Mouse (Mus musculus): ENCODE results near the gene Olfr808. TPM values are rescaled to one million over a fixed set of nuclear protein-coding genes. Genes with fewer than 3 reads are reported as not detected.

Gene Olfr808
- polyA plus RNA-seq (2014; fragmentation: Nextera tagmentation; extraction: Ambion mirVana): not detected in 2 replicates

DNA sequence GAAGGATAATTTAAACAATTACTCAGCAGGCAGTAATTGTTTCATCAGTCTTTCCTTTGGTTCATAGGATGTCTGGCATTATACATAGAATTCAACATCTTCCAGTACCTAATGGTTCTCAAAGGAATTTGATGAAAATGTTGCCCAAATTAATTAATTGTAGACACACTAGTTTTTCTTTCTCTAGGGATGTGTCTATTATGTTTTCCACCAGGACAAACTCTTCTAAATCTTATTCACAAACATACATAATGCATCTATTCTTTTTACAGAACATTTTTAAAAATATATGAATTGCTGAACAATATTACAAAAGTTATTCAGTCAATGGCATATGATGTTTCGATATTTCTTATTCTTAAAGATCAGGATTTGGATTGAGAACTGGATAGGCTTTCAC is at the start of gene Olfr808:
Gene Olfr808, plus strand, starts transcription at position 301 of the 400 bp plus-strand sequence.
- Histone ChIP-seq H3K4me1 (ENCODE audit: control insufficient read depth, insufficient read depth, low read length) (no peaks in the 10 kb centered on the region), H3K4me2 (ENCODE audit: low read depth, low read length) (no peak within 1 kb of the TSS), H3K9ac (replicated peaks; ENCODE audit: low read depth, low read length) (no peak within 1 kb of the TSS), H3K36me3 (ENCODE audit: control insufficient read depth, insufficient read depth, low read length) (no peaks in the 10 kb centered on the region), H3K4me3 (ENCODE audit: low read depth, low read length) (no peak within 1 kb of the TSS), H3K9me3 (ENCODE audit: control insufficient read depth, low read length) (no peaks in the 10 kb centered on the region), H3K27me3 (ENCODE audit: control insufficient read depth, insufficient read depth, low read length) (no peaks in the 10 kb centered on the region), H3K27ac (ENCODE audit: low read depth, low read length) (no peak within 1 kb of the TSS)
- WGBS: 97% methylated on average over 1 of the region's 1 CpGs
- ATAC-seq (ENCODE audit: low read depth): no peak

DNA sequence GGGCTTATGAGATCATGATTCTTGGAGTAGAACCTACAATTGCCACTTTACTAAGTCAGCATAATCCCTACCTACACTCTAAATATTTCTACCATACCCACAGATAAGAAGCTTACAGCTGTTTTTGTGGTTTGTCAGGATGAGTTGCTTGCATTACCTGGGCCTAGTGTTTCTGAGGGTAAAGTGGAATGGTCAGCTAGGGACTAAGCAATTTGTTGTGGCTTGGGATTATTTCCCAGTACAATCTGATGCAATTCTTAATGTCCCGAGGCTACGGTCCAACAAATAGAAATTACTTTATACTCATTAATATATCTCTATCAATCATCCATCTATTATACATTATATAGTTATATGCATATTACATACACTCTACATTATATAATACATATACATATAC is 36.0 kb upstream of the Olfr808 start, which contains the start of gene Olfr805:
Gene Olfr805, minus strand, starts transcription at position 101 of the 400 bp plus-strand sequence.
- no peak within 1 kb of the TSS for H3K4me2 ChIP-seq (ENCODE audit: low read depth, low read length)
- no peak within 1 kb of the TSS for H3K27ac ChIP-seq (ENCODE audit: low read depth, low read length)
- H3K27me3 ChIP-seq (ENCODE audit: control insufficient read depth, insufficient read depth, low read length): no peaks in the 10 kb centered on the region
- no peaks in the 10 kb centered on the region for H3K4me1 ChIP-seq (ENCODE audit: control insufficient read depth, insufficient read depth, low read length)
- no peak for ATAC-seq (ENCODE audit: low read depth)
- H3K4me3 ChIP-seq (ENCODE audit: low read depth, low read length): no peak within 1 kb of the TSS
- H3K9me3 ChIP-seq (ENCODE audit: control insufficient read depth, low read length): no peaks in the 10 kb centered on the region
- 87% methylated on average over 2 of the region's 2 CpGs for WGBS
- H3K9ac ChIP-seq (replicated peaks; ENCODE audit: low read depth, low read length): no peak within 1 kb of the TSS
- no peaks in the 10 kb centered on the region for H3K36me3 ChIP-seq (ENCODE audit: control insufficient read depth, insufficient read depth, low read length)

DNA sequence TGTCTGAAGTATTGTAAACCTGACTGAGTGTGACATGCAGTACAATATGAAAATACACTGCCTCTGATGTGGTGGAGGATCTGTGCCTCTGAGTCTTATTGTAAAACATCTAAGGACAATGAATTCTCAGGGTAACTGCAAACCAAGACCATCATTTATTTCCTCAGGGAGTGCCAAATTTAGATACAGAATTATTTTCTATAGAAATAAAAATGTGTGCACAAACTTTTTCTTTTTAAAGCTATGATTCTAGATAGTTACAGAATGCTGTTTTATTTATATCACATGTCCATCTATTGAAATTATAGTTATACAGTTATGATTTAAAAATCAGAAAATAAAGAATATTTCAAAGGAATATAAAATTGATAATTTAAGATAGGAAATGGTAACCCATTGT is 23.5 kb upstream of the Olfr808 start, which contains the start of gene Olfr806:
Gene Olfr806, minus strand, starts transcription at position 101 of the 400 bp plus-strand sequence.
- H3K27me3 ChIP-seq (ENCODE audit: control insufficient read depth, insufficient read depth, low read length): no peaks in the 10 kb centered on the region
- no peak for ATAC-seq (ENCODE audit: low read depth)

DNA sequence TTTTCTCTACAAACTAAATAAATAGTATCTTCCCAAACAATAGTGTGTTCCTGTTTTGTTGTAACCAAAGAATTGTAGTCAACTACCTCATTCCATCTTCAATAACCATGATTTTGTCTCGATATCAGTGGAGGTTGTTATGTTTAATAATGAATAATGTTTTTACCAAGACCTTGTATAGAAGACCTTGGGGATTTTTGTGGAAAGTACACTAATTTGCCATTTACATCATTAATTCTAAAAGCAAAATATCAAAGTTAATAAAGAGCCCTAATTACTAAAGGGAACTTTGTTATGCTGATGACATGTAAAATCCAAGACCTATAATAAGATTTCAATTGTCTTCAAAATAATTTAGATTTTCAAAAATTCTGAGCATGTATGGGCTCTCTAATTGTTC is 7.6 kb upstream of the Olfr808 start, which contains the start of gene Olfr807:
Gene Olfr807, minus strand, starts transcription at position 101 of the 400 bp plus-strand sequence.
- H3K4me1 ChIP-seq (ENCODE audit: control insufficient read depth, insufficient read depth, low read length): no peaks in the 10 kb centered on the region
- H3K27me3 ChIP-seq (ENCODE audit: control insufficient read depth, insufficient read depth, low read length): no peaks in the 10 kb centered on the region
- no peak within 1 kb of the TSS for H3K9ac ChIP-seq (replicated peaks; ENCODE audit: low read depth, low read length)
- no peak for ATAC-seq (ENCODE audit: low read depth)
- H3K36me3 ChIP-seq (ENCODE audit: control insufficient read depth, insufficient read depth, low read length): no peaks in the 10 kb centered on the region
- H3K4me3 ChIP-seq (ENCODE audit: low read depth, low read length): no peak within 1 kb of the TSS
- no peak within 1 kb of the TSS for H3K4me2 ChIP-seq (ENCODE audit: low read depth, low read length)
- H3K27ac ChIP-seq (ENCODE audit: low read depth, low read length): no peak within 1 kb of the TSS
- H3K9me3 ChIP-seq (ENCODE audit: control insufficient read depth, low read length): no peaks in the 10 kb centered on the region
- WGBS: 92% methylated on average over 1 of the region's 1 CpGs

More for the DNA sequence above, 23.5 kb upstream of the Olfr808 start, which contains the start of gene Olfr806:
- no peak within 1 kb of the TSS for H3K9ac ChIP-seq (replicated peaks; ENCODE audit: low read depth, low read length)
- H3K9me3 ChIP-seq (ENCODE audit: control insufficient read depth, low read length): no peaks in the 10 kb centered on the region
- no peak within 1 kb of the TSS for H3K4me2 ChIP-seq (ENCODE audit: low read depth, low read length)
- no peaks in the 10 kb centered on the region for H3K4me1 ChIP-seq (ENCODE audit: control insufficient read depth, insufficient read depth, low read length)
- H3K27ac ChIP-seq (ENCODE audit: low read depth, low read length): no peak within 1 kb of the TSS
- no peaks in the 10 kb centered on the region for H3K36me3 ChIP-seq (ENCODE audit: control insufficient read depth, insufficient read depth, low read length)
- H3K4me3 ChIP-seq (ENCODE audit: low read depth, low read length): no peak within 1 kb of the TSS

DNA sequence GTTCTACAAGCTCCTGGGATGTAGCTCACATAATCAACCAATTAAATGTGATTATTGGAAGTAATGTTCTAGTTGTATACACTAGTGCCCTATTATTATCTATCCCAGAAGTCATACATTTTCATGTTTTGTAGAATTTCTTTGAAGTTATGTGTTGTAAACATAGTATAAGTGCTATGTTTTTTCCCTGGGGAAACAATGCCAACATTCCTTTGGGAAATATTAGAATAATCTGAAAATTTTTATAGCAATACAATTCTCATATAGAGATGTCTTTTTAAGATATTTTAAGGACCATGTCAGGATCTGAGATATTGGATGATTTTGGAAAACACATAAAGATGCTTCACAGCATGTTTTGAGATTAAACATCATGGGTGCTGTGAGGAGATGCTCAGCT is 9.1 kb downstream of the Olfr808 start, which contains the start of gene Olfr809:
Gene Olfr809, plus strand, starts transcription at position 301 of the 400 bp plus-strand sequence.
- H3K27ac ChIP-seq (ENCODE audit: low read depth, low read length): no peak within 1 kb of the TSS
- no peak for ATAC-seq (ENCODE audit: low read depth)

DNA sequence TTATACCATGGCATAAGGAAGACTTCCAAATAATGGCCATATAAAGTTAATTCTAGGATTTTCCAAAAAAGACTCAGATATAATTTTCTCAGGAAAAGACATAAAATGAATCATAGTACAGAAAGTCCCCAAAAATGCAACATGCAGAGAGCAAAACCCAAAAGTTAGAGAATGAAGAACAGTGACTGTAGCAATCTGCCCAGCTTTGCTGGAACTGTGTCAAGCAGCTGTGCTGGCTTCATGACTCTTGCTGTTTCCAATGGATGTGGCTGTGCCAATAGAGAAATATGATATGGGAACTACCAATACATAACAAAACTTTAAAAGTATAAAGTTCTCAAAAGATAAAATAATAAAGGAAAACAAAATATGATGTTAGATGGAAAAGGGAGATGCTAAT is 12.8 kb downstream of the Olfr808 start:
- no peak for ATAC-seq (ENCODE audit: low read depth)
- Histone ChIP-seq H3K4me1 (ENCODE audit: control insufficient read depth, insufficient read depth, low read length) (no peaks in the 10 kb centered on the region), H3K27me3 (ENCODE audit: control insufficient read depth, insufficient read depth, low read length) (no peaks in the 10 kb centered on the region), H3K27ac (ENCODE audit: low read depth, low read length) (no peak overlapping the region), H3K4me2 (ENCODE audit: low read depth, low read length) (no peak overlapping the region), H3K36me3 (ENCODE audit: control insufficient read depth, insufficient read depth, low read length) (no peaks in the 10 kb centered on the region), H3K9me3 (ENCODE audit: control insufficient read depth, low read length) (no peaks in the 10 kb centered on the region), H3K9ac (replicated peaks; ENCODE audit: low read depth, low read length) (no peak overlapping the region), H3K4me3 (ENCODE audit: low read depth, low read length) (no peak overlapping the region)

More for the DNA sequence above, 9.1 kb downstream of the Olfr808 start, which contains the start of gene Olfr809:
- no peaks in the 10 kb centered on the region for H3K9me3 ChIP-seq (ENCODE audit: control insufficient read depth, low read length)
- H3K27me3 ChIP-seq (ENCODE audit: control insufficient read depth, insufficient read depth, low read length): no peaks in the 10 kb centered on the region
- no peaks in the 10 kb centered on the region for H3K36me3 ChIP-seq (ENCODE audit: control insufficient read depth, insufficient read depth, low read length)
- H3K4me3 ChIP-seq (ENCODE audit: low read depth, low read length): no peak within 1 kb of the TSS
- no peak within 1 kb of the TSS for H3K9ac ChIP-seq (replicated peaks; ENCODE audit: low read depth, low read length)
- H3K4me1 ChIP-seq (ENCODE audit: control insufficient read depth, insufficient read depth, low read length): no peaks in the 10 kb centered on the region
- no peak within 1 kb of the TSS for H3K4me2 ChIP-seq (ENCODE audit: low read depth, low read length)

DNA sequence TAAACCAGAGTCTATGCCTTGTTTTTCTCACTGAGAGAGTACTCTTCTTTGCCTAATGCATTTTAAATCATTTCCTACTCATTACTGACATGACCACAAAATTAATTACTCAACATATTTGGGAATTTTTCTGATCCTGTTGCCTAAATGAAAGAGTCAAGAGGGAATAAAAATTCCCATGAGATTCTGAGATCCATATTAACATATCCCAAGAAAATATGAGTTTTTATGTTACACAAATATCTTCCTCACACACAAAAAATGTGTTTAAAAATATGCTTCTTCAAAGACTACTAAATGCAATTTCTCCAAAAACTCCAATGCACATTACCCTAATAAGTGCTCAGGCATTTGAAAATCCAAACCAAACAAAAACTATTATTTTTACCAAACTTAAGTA is 29.5 kb downstream of the Olfr808 start, which contains the start of gene Olfr810:
Gene Olfr810, minus strand, starts transcription at position 101 of the 400 bp plus-strand sequence.
- Histone ChIP-seq H3K9ac (replicated peaks; ENCODE audit: low read depth, low read length) (no peak within 1 kb of the TSS), H3K36me3 (ENCODE audit: control insufficient read depth, insufficient read depth, low read length) (no peaks in the 10 kb centered on the region), H3K4me3 (ENCODE audit: low read depth, low read length) (no peak within 1 kb of the TSS), H3K4me2 (ENCODE audit: low read depth, low read length) (no peak within 1 kb of the TSS), H3K27ac (ENCODE audit: low read depth, low read length) (no peak within 1 kb of the TSS), H3K9me3 (ENCODE audit: control insufficient read depth, low read length) (no peaks in the 10 kb centered on the region), H3K4me1 (ENCODE audit: control insufficient read depth, insufficient read depth, low read length) (no peaks in the 10 kb centered on the region), H3K27me3 (ENCODE audit: control insufficient read depth, insufficient read depth, low read length) (no peaks in the 10 kb centered on the region)
- ATAC-seq (ENCODE audit: low read depth): no peak

DNA sequence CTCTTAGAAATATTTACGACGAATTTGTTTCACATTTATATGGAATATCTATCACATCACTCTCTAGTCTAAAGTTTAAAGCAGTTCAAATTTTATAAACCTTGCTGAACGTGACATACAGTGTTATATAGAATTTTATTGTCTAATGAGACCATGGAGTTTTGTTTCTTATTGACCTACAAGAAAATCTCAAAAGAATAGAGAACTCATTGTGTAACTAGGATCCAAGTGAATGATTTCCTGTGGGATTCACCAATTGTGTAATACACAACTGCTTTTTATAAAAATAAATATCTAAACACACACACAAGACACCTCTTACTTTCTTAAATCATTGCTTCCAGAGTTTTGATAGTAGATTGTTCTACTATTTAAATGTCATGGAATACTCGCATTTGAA is 39.0 kb downstream of the Olfr808 start, which contains the start of gene Olfr811:
Gene Olfr811, minus strand, starts transcription at position 101 of the 400 bp plus-strand sequence.
- Histone ChIP-seq H3K4me2 (ENCODE audit: low read depth, low read length) (no peak within 1 kb of the TSS), H3K9me3 (ENCODE audit: control insufficient read depth, low read length) (no peaks in the 10 kb centered on the region), H3K27ac (ENCODE audit: low read depth, low read length) (no peak within 1 kb of the TSS), H3K36me3 (ENCODE audit: control insufficient read depth, insufficient read depth, low read length) (no peaks in the 10 kb centered on the region), H3K9ac (replicated peaks; ENCODE audit: low read depth, low read length) (no peak within 1 kb of the TSS), H3K4me3 (ENCODE audit: low read depth, low read length) (no peak within 1 kb of the TSS), H3K4me1 (ENCODE audit: control insufficient read depth, insufficient read depth, low read length) (no peaks in the 10 kb centered on the region), H3K27me3 (ENCODE audit: control insufficient read depth, insufficient read depth, low read length) (no peaks in the 10 kb centered on the region)
- 86% methylated on average over 4 of the region's 4 CpGs for WGBS
- no peak for ATAC-seq (ENCODE audit: low read depth)

Data from neural tube, embryonic 14.5 days (tissue).